Mouse (Mus musculus) forebrain, embryonic 15.5 days (tissue): Measurements from ENCODE around the gene Diexf. TPM values are rescaled to one million over a fixed set of nuclear protein-coding genes. Genes with fewer than 3 reads are reported as not detected.

Experiments
- ATAC-seq: fragments of 200-750 bp; cut with Nextera tagmentation; replicated peaks from 2 replicates; pipeline ENCODE4 v1.8.0; 2017; ENCODE audit warnings: mild to moderate bottlenecking, moderate TSS enrichment, moderate library complexity
- H3K27ac ChIP-seq: fragments of 300-500 bp; sonication (generic); replicated peaks from 2 replicates; pipeline ENCODE4 v1.5.1; 2015; ENCODE audit warnings: mild to moderate bottlenecking, inconsistent platforms
- H3K27me3 ChIP-seq: fragments of 300-500 bp; sonication (generic); 2 replicates; pipeline ENCODE4 v1.6.1; 2015; ENCODE audit warnings: inconsistent platforms
- H3K36me3 ChIP-seq: fragments of 300-500 bp; sonication (generic); 2 replicates; pipeline ENCODE4 v1.6.1; 2015; ENCODE audit warnings: mild to moderate bottlenecking, inconsistent platforms
- H3K4me1 ChIP-seq: fragments of 300-500 bp; sonication (generic); 2 replicates; pipeline ENCODE4 v1.6.1; 2015; ENCODE audit warnings: inconsistent platforms
- H3K4me2 ChIP-seq: fragments of 300-500 bp; sonication (generic); replicated peaks from 2 replicates; pipeline ENCODE4 v1.6.1; 2015; ENCODE audit warnings: mild to moderate bottlenecking, inconsistent platforms
- H3K4me3 ChIP-seq: fragments of 300-500 bp; sonication (generic); 2 replicates; pipeline ENCODE4 v1.5.1; 2015; ENCODE audit warnings: mild to moderate bottlenecking, inconsistent platforms
- H3K9ac ChIP-seq: fragments of 300-500 bp; sonication (generic); replicated peaks from 2 replicates; pipeline ENCODE4 v1.6.1; 2015; ENCODE audit warnings: mild to moderate bottlenecking, inconsistent platforms
- H3K9me3 ChIP-seq: fragments of 300-500 bp; sonication (generic); 2 replicates; pipeline ENCODE4 v1.6.1; 2016; ENCODE audit warnings: inconsistent platforms
- WGBS: fragments of 180-500 bp; shearing (Covaris S2); methylation state at CpG from one replicate; pipeline ENCODE4 v1.1.7; 2015; ENCODE audit warnings: mixed read lengths; 5-methylcytosine and 5-hydroxymethylcytosine counted together
- polyA plus RNA-seq: library from polyadenylated mRNA; unstranded; fragments of >200 nt; fragmentation: Nextera tagmentation; extraction: Ambion mirVana; gene quantifications from 2 replicates; pipeline ENCODE4 v1.2.1, GENCODE M21; 2015

The Diexf gene
- polyA plus RNA-seq, 1 experiment from 2014 or later, result 11.2 TPM

- WGBS, result 56% methylated on average over 4 of the region's 4 CpGs
- no peaks in the 10 kb centered on the region for H3K4me1 ChIP-seq
- H3K4me3 ChIP-seq, result no peak overlapping the region
- no peaks in the 10 kb centered on the region for H3K9me3 ChIP-seq
- no peak overlapping the region for H3K27ac ChIP-seq
- peaks cover 31% of the 10 kb centered on the region for H3K36me3 ChIP-seq
- no peak overlapping the region for H3K9ac ChIP-seq
- H3K27me3 ChIP-seq, result no peaks in the 10 kb centered on the region
- H3K4me2 ChIP-seq, result no peak overlapping the region
- ATAC-seq, result no peak
Observed at GRCm38 (mm10) chr1:193102029-193102428, 28.0 kb downstream of the Diexf start.

- Histone ChIP-seq H3K4me3 (no peak overlapping the region), H3K4me2 (no peak overlapping the region), H3K27me3 (no peaks in the 10 kb centered on the region), H3K36me3 (peaks cover 5% of the 10 kb centered on the region), H3K4me1 (no peaks in the 10 kb centered on the region), H3K9ac (no peak overlapping the region), H3K27ac (no peak overlapping the region), H3K9me3 (no peaks in the 10 kb centered on the region)
- 88% methylated on average over 3 of the region's 3 CpGs for WGBS
- no peak for ATAC-seq
Observed at GRCm38 (mm10) chr1:193098946-193099345, 31.1 kb downstream of the Diexf start.

GRCm38 (mm10) chr1:193093596-193093995, 36.5 kb downstream of the Diexf start:
- Histone ChIP-seq H3K4me1 (peaks cover 12% of the 10 kb centered on the region), H3K36me3 (no peaks in the 10 kb centered on the region), H3K27me3 (no peaks in the 10 kb centered on the region), H3K4me2 (no peak overlapping the region), H3K27ac (no peak overlapping the region), H3K4me3 (no peak overlapping the region), H3K9me3 (no peaks in the 10 kb centered on the region), H3K9ac (no peak overlapping the region)
- WGBS, result 89% methylated on average over 3 of the region's 3 CpGs
- ATAC-seq, result no peak

- Histone ChIP-seq H3K4me2 (no peak overlapping the region), H3K9me3 (no peaks in the 10 kb centered on the region), H3K27me3 (no peaks in the 10 kb centered on the region), H3K4me3 (no peak overlapping the region), H3K36me3 (no peaks in the 10 kb centered on the region), H3K4me1 (peaks cover 12% of the 10 kb centered on the region), H3K9ac (no peak overlapping the region), H3K27ac (no peak overlapping the region)
- ATAC-seq, result no peak
- 85% methylated on average over 1 of the region's 1 CpGs for WGBS
Observed at GRCm38 (mm10) chr1:193092771-193093170, 37.3 kb downstream of the Diexf start.

GRCm38 (mm10) chr1:193090894-193091293, 39.2 kb downstream of the Diexf start:
- H3K27ac ChIP-seq, result peak overlapping the region; percentile 44; the same call in 1 of the 2 replicates
- H3K4me1 ChIP-seq, result peaks cover 19% of the 10 kb centered on the region
- no peak; the same call in 1 of the 2 replicates for ATAC-seq
- H3K36me3 ChIP-seq, result no peaks in the 10 kb centered on the region
- H3K4me3 ChIP-seq, result no peak overlapping the region
- H3K9me3 ChIP-seq, result no peaks in the 10 kb centered on the region
- no peak overlapping the region; the same call in 1 of the 2 replicates for H3K9ac ChIP-seq
- peak overlapping the region; percentile 13; the same call in 1 of the 2 replicates for H3K4me2 ChIP-seq
- no peaks in the 10 kb centered on the region for H3K27me3 ChIP-seq
- 76% methylated on average over 11 of the region's 11 CpGs for WGBS

GRCm38 (mm10) chr1:193090211-193090871, 39.7 kb downstream of the Diexf start:
- no peaks in the 10 kb centered on the region for H3K36me3 ChIP-seq
- H3K27me3 ChIP-seq, result no peaks in the 10 kb centered on the region
- H3K4me2 ChIP-seq, result peak overlapping the region; percentile 13; the same call in 1 of the 2 replicates
- H3K27ac ChIP-seq, result peak overlapping the region; percentile 44; the same call in 1 of the 2 replicates
- H3K4me3 ChIP-seq, result no peak overlapping the region
- H3K4me1 ChIP-seq, result peaks cover 19% of the 10 kb centered on the region
- no peak overlapping the region; the same call in 1 of the 2 replicates for H3K9ac ChIP-seq
- no peaks in the 10 kb centered on the region for H3K9me3 ChIP-seq
- peak; percentile 61 for ATAC-seq
- 26% methylated on average over 18 of the region's 18 CpGs for WGBS

GRCm38 (mm10) chr1:193089683-193090082, 40.4 kb downstream of the Diexf start:
- H3K36me3 ChIP-seq, result no peaks in the 10 kb centered on the region
- 79% methylated on average over 3 of the region's 3 CpGs for whole genome bisulfite sequencing
- no peak overlapping the region for H3K4me2 ChIP-seq
- ATAC-seq, result 0 out of 2 replicates have a peak, but pooled peaks have one; percentile 21
- H3K4me1 ChIP-seq, result peaks cover 19% of the 10 kb centered on the region
- no peaks in the 10 kb centered on the region for H3K9me3 ChIP-seq
- H3K27me3 ChIP-seq, result no peaks in the 10 kb centered on the region
- H3K27ac ChIP-seq, result no peak overlapping the region
- H3K9ac ChIP-seq, result no peak overlapping the region
- no peak overlapping the region for H3K4me3 ChIP-seq

GRCm38 (mm10) chr1:193089211-193089610, 40.9 kb downstream of the Diexf start:
- Histone ChIP-seq H3K4me1 (peaks cover 19% of the 10 kb centered on the region), H3K27ac (no peak overlapping the region), H3K9ac (no peak overlapping the region), H3K4me2 (no peak overlapping the region), H3K27me3 (no peaks in the 10 kb centered on the region), H3K4me3 (no peak overlapping the region), H3K36me3 (no peaks in the 10 kb centered on the region), H3K9me3 (no peaks in the 10 kb centered on the region)
- ATAC-seq, result no peak
- WGBS, result 75% methylated on average over 6 of the region's 6 CpGs

- Histone ChIP-seq H3K4me2 (no peak overlapping the region), H3K4me1 (peaks cover 30% of the 10 kb centered on the region), H3K27ac (no peak overlapping the region), H3K36me3 (no peaks in the 10 kb centered on the region), H3K9ac (no peak overlapping the region), H3K9me3 (no peaks in the 10 kb centered on the region), H3K4me3 (no peak overlapping the region), H3K27me3 (no peaks in the 10 kb centered on the region)
- no peak for ATAC-seq
- 60% methylated on average over 9 of the region's 9 CpGs for WGBS
Observed at GRCm38 (mm10) chr1:193086842-193087476, 43.1 kb downstream of the Diexf start.

- no peak overlapping the region for H3K4me2 ChIP-seq
- no peak overlapping the region for H3K27ac ChIP-seq
- WGBS, result 71% methylated on average over 4 of the region's 4 CpGs
- no peaks in the 10 kb centered on the region for H3K9me3 ChIP-seq
- H3K27me3 ChIP-seq, result no peaks in the 10 kb centered on the region
- peaks cover 35% of the 10 kb centered on the region for H3K4me1 ChIP-seq
- no peak overlapping the region for H3K4me3 ChIP-seq
- no peak overlapping the region for H3K9ac ChIP-seq
- H3K36me3 ChIP-seq, result no peaks in the 10 kb centered on the region
- ATAC-seq, result no peak
Observed at GRCm38 (mm10) chr1:193086111-193086841, 43.8 kb downstream of the Diexf start.

GRCm38 (mm10) chr1:193085541-193086020, 44.5 kb downstream of the Diexf start:
- 74% methylated on average over 5 of the region's 5 CpGs for WGBS
- H3K27ac ChIP-seq, result no peak overlapping the region

GRCm38 (mm10) chr1:193084016-193084415, 46.1 kb downstream of the Diexf start:
- ATAC-seq, result no peak

More at GRCm38 (mm10) chr1:193085541-193086020, 44.5 kb downstream of the Diexf start:
- H3K9me3 ChIP-seq, result no peaks in the 10 kb centered on the region
- H3K27me3 ChIP-seq, result no peaks in the 10 kb centered on the region
- H3K36me3 ChIP-seq, result no peaks in the 10 kb centered on the region
- H3K4me1 ChIP-seq, result peaks cover 31% of the 10 kb centered on the region
- no peak overlapping the region for H3K9ac ChIP-seq
- no peak overlapping the region for H3K4me2 ChIP-seq
- no peak for ATAC-seq
- no peak overlapping the region for H3K4me3 ChIP-seq

More at GRCm38 (mm10) chr1:193084016-193084415, 46.1 kb downstream of the Diexf start:
- no peak overlapping the region for H3K9ac ChIP-seq
- H3K36me3 ChIP-seq, result no peaks in the 10 kb centered on the region
- no peak overlapping the region for H3K27ac ChIP-seq
- no peaks in the 10 kb centered on the region for H3K27me3 ChIP-seq
- 100% methylated on average over 1 of the region's 1 CpGs for WGBS
- H3K4me3 ChIP-seq, result no peak overlapping the region
- no peaks in the 10 kb centered on the region for H3K9me3 ChIP-seq
- H3K4me1 ChIP-seq, result peaks cover 22% of the 10 kb centered on the region
- H3K4me2 ChIP-seq, result no peak overlapping the region
